ENCODE assay signal across 12 mouse cellular contexts in genomic region chr10:17478761-17479632, GRCm38 (mm10).
DNase-seq lines count a peak whose midpoint lies in the region; ATAC-seq and TF ChIP-seq lines count a peak whose summit lies in the region.
"Had no signal": no experiment of that assay in that cellular context is flagged by ENCODE, and none has a peak within 500 bp of the region (broad histone marks: within the 10 kb centered on the region; RNA-seq: fewer than 3 reads in every experiment).

No protein-coding gene starts in this region.

- TF ChIP-seq POLR2A in lung, adult 2 months (IDR thresholded peaks at IDR 0.05; ENCODE audit: borderline replicate concordance, extremely low read depth, low read depth, low read length): no peak

- no peak overlapping the region for H3K9ac ChIP-seq in hindbrain, embryonic 12.5 days

- peak; percentile 95 for ATAC-seq in hindbrain, embryonic 12.5 days (ENCODE audit: low FRiP score)
- peak; percentile 34 for ATAC-seq in megakaryocyte, adult 5-6 weeks (ENCODE audit: poor library complexity, severe bottlenecking)

- WGBS in hindbrain, embryonic 12.5 days: 19% methylated on average over 8 of the region's 8 CpGs
- WGBS in lung, adult 2 months: 58% methylated on average over 8 of the region's 8 CpGs

- no peaks in the 10 kb centered on the region for H3K9me3 ChIP-seq in hindbrain, embryonic 12.5 days (replicated peaks)
- H3K9me3 ChIP-seq: G1E had no signal

- no peak overlapping the region for H3K4me3 ChIP-seq in hindbrain, embryonic 12.5 days
- H3K4me3 ChIP-seq in lung, adult 2 months (replicated peaks; ENCODE audit: extremely low read depth, low read depth, low read length): no peak overlapping the region

- peak overlapping the region; percentile 68 for H3K27ac ChIP-seq in hindbrain, embryonic 12.5 days
- H3K27ac ChIP-seq: macrophage had no signal

- peak; percentile 4 for DNase-seq in ES-CJ7 (ENCODE audit: low read depth, low spot score)
- DNase-seq in embryo, embryonic 10.5 days (ENCODE audit: low spot score): peak; percentile 78
- no peak for DNase-seq in spleen, adult 12 weeks (ENCODE audit: low spot score)
- no peak for DNase-seq in ovary, postnatal 36 days (ENCODE audit: low spot score)
- DNase-seq in testis, postnatal 14 days (ENCODE audit: low spot score): no peak
- no peak for DNase-seq in lung, adult 2 months
- DNase-seq: cerebellum, postnatal 36 days; heart, postnatal 4 days had no signal

- H3K4me2 ChIP-seq in hindbrain, embryonic 12.5 days (replicated peaks): peak overlapping the region; percentile 34

- H3K27me3 ChIP-seq in hindbrain, embryonic 12.5 days: no peaks in the 10 kb centered on the region

- H3K4me1 ChIP-seq in hindbrain, embryonic 12.5 days: peaks cover 9% of the 10 kb centered on the region
- no peaks in the 10 kb centered on the region for H3K4me1 ChIP-seq in lung, adult 2 months (ENCODE audit: control insufficient read depth, insufficient read depth, low read length)

- no peaks in the 10 kb centered on the region for H3K36me3 ChIP-seq in hindbrain, embryonic 12.5 days
- H3K36me3 ChIP-seq: G1E had no signal

- TF ChIP-seq CTCF in lung, adult 2 months (IDR thresholded peaks at IDR 0.05; ENCODE audit: insufficient read depth, low read length): no peak

Comparison
In these comparisons a context has a peak if more than half of its experiments do, and no peak if none do; other contexts are left out.
1. DNase-seq: peak in ES-CJ7 (single experiment) and embryo, embryonic 10.5 days (single experiment); none in spleen, adult 12 weeks (single experiment), ovary, postnatal 36 days (single experiment), testis, postnatal 14 days (single experiment) and lung, adult 2 months (single experiment).